Mouse (Mus musculus) T-helper 17 cell (primary cell): Measurements from ENCODE around the gene Pank2.
"Not testable (repeated sequence)": the region's sequence is repeated elsewhere in the genome, so short reads cannot be mapped to it uniquely, and the experiment has no call there.

ENCODE experiments used
- in situ Hi-C, 2 experiments: fragments of 300-600 bp; cut with MboI, MseI; formaldehyde crosslinking; loops; 1 replicate in 1 of 2; 2 replicates in 1 of 2; pipeline ENCODE4 v1.15.1; 2025; ENCODE audit warnings: high pct_unique_total_duplicates in 2 of 2

The Pank2 gene

GRCm38 (mm10) chr2:131319401-131319800 lies 57.1 kb downstream of the Pank2 start:
- in situ Hi-C loops, result loop anchor here in 1 of 2 experiments (5.0 to 10.0 kb wide), 2 partner anchors 33 to 475 kb away; partner anchors contain the start of gene Rnf24

GRCm38 (mm10) chr2:131321192-131321591 lies 58.9 kb downstream of the Pank2 start:
- in situ Hi-C loops, result not testable (repeated sequence)

GRCm38 (mm10) chr2:131323675-131324074 lies 61.4 kb downstream of the Pank2 start:
- in situ Hi-C loops, result no loop called here

GRCm38 (mm10) chr2:131326044-131326443 lies 63.7 kb downstream of the Pank2 start:
- in situ Hi-C loops, result no loop called here

- in situ Hi-C loops, result no loop called here
These were observed 66.7 kb downstream of the Pank2 start for GRCm38 (mm10) chr2:131328981-131329380.

- in situ Hi-C loops, result no loop called here
These were observed 68.3 kb downstream of the Pank2 start for GRCm38 (mm10) chr2:131330548-131330947.

GRCm38 (mm10) chr2:131337602-131338001 lies 75.3 kb downstream of the Pank2 start:
- in situ Hi-C loops, result no loop called here

GRCm38 (mm10) chr2:131344449-131344848 lies 82.2 kb downstream of the Pank2 start:
- in situ Hi-C loops, result no loop called here

GRCm38 (mm10) chr2:131345556-131345955 lies 83.3 kb downstream of the Pank2 start:
- in situ Hi-C loops, result no loop called here
